Mouse (Mus musculus) lung, postnatal 25 days (tissue): ENCODE measurements around the gene Asxl1.

Experiments
- DNase-seq: peaks from one replicate; pipeline ENCODE4 v3.0.0; 2022; ENCODE audit warnings: low spot score

Asxl1 gene

DNA sequence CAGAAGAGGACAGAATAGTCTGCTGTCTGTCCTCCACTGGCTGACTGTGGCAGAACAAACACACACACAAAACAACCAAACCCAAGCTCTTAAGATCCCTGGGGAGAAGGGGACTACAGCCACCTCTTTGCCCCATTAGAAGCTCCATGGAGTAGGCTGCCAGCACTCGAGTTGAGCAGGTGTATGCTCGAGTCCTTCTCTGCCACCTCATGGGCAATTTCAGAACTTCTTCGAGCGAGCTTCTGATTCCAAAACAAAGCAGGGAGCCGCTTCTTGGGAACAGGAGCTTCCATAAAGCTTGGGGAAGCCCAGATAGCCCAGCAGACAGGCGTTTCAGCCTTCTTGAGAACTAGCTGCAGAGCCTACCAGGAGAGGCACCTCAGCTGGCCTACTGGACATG is 66.9 kb downstream of the Asxl1 start:
- DNase-seq: no peak

DNA sequence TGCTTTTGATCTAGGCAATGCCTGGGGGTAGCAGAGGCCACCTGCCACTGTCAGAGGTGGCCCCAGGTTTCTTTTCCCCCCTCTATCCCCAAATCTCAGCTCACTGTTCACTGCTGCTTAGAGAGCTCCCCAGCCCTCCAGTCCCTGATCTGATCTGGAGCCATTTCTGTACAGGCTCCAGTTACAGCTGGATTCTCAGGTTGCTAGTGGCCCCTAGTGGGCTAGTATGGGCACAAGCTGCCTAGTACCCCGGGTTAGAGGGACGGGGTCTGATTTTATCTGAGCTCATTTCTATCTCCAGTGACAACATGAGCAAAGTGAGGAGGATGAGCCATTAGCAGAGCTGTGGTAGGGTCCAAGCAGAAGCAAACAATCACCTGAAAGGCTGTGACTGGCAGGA is 69.0 kb downstream of the Asxl1 start:
- no peak for DNase-seq

DNA sequence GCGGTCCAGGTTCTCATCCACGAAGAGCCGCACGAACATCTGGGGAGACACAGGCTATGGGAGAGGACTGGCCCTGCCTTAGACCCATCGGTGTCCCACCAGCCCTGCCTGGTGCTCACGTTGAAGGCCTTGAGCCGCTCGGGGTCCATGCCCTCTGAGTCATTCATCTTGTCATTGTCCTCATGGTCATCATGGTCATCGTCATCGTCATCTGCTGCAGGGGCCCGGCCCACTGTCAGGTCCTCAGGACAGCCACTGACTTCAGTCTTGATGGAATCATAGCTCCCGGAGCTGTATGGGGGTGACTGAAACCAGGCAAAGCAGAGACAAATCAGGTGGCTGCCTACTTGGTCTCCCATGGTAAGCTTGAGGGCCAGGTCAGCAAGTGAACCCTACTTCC is 72.2 kb downstream of the Asxl1 start:
- DNase-seq: no peak

DNA sequence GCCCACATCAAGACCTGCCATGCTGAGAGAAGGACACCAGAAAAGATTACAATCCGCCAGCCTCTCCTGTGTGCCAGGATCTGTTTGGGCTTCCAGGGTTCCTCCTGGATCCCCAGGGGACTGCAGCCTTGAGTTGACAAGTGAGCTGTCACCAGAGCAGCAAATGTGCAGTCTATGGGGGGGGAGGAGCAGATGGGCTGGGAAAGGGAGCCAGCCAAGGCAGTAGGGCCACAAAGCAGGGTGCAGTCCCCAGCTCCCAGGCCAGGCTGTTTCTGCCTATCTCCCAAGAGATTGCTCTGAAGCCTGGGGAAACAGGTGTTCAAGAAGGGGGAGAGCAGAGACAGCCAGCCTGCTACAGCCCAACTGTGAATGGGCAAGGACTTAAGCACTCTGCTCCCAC is 72.8 kb downstream of the Asxl1 start:
- no peak for DNase-seq

DNA sequence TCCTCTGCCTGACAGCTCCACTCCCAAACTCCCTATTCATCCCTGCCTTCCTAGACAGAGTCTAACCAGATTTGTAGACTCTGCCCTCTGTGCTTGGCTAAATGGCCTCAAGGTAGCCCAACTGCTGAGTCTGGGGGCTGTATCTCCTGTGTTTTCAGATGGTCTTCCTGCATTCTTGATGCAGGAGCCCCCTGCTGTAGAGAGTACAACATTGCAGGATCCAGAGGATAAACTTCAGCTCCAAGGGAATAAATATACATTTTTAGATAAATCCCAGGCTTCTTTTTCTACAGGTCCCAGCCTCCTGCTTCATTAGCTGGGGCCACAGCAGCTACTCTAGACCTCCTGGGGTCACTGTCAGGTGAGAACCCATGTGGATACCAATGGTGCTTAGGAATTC is 75.6 kb downstream of the Asxl1 start:
- no peak for DNase-seq

DNA sequence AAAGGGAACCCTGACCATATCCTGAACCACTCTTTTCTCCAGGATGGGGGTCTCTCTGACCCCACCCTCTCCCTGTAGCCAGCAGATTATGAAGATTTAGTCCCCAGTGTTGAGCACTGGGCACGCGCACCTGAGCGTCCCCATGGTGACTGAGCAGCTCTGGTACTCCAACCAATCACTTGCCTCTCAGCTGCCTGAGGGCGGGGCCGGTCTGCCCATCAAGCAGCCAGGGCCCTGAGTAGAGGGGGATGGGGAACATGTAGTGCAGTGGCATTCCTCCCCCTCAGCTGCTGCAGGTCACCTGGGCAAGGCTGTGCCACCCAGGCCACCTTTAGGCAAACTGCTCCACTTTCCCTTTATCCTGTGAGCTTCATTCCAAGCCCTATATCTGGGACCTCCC is 76.4 kb downstream of the Asxl1 start:
- DNase-seq: peak; percentile 42

DNA sequence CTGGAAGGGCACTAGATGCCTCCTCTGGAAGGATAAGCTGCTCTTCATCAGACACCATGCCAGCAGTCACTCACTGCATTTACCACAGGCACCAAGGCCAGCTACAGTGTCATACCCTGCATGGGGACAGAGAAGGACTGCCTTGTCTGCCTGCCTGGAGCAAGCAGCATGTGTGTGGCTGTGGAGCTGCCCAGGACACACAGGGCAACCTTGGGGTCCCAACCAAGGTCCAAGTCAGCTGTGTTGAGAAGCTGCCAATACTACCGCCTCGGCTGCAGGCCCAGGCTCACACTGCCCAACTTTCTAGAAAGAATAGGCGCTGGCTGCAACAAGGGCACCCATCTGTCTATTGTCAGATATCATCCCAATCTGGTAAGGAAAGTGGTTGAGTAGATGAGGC is 77.5 kb downstream of the Asxl1 start:
- DNase-seq: no peak

DNA sequence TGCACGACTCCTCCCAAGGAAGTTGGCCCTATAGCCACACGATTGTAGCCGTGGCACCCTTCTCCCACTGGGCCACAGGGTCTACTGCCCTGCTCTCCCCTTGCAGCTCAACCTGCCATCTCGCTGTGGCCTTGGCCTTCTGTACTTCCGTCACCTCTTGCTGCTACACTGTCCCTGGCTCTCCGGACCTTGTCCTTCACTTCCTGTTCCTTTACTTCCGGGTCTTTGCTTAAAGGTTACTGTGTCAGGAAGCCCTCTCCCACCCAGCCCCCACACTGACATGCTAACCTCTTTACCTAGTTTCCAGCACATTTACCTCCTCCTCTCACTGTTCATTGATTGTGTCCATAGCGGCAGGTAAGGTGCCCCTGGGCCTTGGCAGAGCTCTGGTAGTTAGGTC is 78.9 kb downstream of the Asxl1 start:
- no peak for DNase-seq

DNA sequence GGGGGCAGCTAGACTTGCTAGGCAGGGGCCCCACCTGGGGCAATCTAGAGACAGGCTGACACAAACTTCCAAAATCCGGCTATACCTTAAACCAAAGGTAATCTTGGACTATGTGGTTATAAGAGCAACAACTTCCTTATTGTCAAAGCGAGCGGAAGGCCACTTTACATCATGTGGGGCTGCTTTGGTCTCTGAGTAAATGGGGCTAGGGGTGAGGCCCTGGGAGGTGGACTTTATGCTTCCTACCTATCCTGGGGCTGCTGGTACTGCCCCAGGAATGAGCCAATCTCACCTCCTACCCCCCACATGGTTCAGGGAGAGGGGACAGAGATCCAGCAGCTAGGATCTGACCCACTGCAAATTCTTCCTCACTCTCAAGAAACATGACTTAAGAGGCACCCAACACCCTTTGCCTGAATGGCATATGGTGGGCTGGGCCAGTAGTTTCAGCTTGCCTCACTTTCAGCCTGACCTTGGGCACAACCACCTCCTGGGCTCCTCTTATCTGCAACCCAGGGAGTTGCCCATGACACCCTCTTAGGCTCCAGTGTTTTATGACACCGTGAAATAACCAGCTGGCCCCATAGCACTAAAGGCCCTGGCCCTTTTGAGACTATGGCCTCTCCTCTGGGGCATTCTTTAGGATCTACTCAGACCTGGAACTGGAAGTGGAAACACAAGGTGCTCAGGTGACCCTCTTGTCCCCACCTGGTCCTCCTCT is 79.7 kb downstream of the Asxl1 start:
- DNase-seq: no peak

DNA sequence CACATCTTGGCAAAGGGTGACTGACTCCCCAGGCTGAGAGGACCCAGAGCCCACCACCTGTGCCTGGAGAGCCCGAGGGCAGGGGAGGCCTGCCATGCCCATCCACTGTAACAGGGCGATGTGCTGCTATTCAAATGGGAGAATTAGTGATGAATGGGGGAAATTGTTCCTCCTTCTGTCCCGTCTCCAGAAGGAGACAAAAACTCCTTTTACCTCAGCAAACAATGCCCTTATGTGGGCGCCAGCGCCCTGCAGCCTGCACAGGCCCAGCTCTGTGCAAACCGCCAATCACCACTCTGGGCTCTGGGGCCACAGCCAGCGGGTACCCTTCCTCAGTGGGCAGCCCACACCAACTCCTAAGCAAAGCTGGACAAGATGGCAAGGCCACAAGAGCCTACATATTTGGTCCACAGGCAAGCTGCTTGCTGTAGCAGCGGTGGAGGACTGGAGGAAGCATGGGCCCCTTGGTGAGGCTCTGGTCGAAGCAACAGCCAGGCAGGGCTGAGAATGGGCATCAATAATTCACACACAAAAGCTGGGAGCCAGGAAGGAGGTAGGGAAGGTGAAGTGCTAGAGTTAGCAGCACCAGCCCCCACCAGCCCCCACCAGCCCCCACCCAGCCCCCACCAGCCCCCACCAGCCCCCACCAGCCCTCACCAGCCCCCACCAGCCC is 80.5 kb downstream of the Asxl1 start:
- DNase-seq: no peak

DNA sequence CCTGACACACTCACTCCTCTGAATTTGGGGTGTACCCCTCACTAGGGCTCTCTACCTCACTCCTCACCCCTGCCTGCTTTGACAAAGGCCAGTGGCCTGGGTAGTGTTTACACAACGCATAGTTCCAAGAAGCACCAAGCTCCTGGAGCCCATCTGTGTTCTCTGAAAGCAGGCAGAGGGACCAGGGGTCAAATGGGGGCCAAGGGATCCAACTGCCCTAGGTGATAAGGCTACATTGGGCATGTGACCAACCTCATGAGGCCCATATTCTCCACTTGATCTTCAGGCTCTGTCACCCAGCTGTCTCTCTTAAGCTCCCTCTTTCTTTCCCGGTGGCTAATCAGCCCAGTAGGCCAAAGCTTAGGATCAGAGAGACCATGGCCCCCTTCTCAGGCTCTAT is 81.3 kb downstream of the Asxl1 start:
- no peak for DNase-seq

DNA sequence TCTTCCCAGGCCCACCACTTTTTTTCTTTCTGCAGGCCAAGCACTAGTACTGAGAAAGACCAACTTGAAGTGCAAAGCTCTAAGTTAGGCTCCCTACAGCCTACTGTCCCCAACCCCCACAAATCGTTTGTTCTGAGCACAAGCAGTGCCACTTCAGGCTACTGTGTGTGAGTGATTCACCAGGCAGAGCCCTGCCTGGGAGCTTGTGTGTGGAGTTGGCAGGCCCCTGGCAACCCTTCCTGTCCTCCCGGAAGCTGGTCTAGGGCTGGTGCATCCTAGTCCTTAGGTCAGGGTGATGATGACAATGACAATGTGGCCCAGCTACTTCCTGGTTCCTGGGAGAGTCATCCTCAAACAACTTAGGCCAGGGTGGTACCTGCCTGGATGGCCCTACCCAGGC is 82.9 kb downstream of the Asxl1 start:
- peak; percentile 64 for DNase-seq

DNA sequence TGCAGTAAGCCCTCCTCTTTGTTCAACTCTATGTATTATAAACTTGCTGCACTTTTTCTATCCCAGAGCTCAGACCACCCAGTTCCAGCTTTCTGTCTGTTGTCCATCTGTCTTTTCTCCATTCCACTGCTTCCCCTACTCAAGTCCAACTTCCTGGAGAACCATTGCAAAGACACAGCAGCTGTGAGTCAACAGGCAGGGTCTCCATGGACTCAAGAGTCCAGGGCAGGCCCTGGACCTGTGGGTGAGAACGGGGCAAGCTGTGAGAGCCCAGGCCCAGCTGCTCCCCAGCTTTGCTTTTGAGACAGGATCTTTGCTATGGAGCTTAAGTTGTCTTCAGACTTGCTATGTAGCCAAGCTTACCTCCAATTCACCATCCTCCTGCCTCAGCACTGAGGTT is 84.9 kb downstream of the Asxl1 start:
- DNase-seq: no peak

DNA sequence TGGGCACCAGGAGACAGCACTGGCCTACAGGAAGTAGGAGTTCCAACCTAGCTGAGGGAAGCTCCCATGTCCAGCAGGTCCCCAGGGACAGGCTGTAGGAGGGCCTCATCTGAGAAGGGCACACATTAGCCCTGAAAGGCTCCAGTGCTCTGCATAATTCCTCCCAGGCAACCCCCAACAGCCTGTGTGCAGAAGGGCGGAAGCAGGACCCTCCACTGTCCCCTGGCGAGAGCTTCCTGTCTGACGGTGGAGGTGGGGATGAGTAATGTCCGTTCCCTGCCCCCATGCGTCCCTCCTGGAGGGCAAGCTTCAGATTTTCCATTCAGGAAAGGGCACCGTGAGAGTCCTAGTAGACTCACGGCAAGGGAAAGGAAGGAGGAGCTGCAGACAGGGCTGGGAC is 86.9 kb downstream of the Asxl1 start:
- no peak for DNase-seq

DNA sequence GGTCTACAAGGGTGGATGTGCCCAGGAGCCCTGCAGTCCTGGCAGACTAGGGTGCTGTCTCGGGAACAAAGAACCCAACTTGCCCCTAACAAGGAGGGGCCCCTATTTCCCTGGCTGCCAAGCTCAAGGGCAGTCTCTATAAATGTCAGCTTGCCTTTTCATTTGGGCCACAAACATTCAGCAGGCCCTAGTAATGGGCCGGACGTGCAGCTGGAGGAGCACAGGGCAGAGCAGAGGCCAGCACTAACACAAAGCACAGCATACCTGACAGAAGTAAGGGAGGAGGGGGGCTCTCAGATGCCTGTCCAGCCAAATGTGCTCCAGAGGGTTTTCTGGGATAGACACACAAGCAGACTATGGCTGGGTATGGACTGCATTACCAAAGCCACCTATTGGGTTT is 88.2 kb downstream of the Asxl1 start:
- no peak for DNase-seq

DNA sequence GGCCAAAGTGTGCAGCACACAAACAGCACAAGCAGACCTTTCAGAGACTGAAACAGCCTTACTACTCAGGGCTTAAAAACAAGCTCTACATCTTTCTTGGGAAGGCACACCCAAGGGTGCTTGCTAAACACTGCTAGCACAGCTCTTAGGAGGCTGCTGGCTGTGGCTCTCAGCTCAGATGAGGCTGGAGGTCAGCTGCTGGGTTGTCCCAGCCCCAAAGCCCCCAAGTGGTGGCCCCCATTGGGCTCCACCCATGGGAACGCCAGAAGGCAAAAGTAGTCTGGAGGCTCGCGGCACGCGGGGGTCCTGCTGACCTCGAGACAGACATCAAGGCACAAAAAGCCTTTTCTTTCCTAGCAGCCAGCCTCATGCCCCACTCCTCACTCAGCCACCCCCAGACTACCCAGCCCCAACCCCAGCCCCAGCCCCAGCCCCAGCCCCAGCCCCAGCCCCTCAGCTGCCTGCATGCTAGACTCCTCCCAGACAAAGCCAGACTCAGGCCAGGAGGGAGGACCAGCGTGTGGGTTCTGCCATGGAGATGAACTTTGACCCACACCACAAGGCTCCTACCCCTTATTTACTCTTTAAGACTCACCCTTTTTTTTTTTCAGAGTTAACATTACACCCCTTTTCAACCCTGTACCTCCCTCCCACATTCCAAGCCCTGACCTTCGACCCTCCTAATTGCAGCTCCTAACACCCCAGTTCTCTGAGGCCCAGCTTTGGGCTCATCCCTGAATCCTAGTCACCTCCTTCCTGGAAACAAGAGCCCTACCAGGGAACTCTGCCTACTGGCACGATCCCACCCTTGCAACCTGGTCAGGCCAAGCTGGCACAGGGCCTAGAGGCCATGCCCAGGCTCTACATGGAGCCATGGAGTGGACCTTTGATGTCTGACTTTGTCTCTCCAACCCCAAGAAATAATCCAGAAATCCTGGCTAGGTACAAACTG is 89.5 kb downstream of the Asxl1 start:
- DNase-seq: no peak

DNA sequence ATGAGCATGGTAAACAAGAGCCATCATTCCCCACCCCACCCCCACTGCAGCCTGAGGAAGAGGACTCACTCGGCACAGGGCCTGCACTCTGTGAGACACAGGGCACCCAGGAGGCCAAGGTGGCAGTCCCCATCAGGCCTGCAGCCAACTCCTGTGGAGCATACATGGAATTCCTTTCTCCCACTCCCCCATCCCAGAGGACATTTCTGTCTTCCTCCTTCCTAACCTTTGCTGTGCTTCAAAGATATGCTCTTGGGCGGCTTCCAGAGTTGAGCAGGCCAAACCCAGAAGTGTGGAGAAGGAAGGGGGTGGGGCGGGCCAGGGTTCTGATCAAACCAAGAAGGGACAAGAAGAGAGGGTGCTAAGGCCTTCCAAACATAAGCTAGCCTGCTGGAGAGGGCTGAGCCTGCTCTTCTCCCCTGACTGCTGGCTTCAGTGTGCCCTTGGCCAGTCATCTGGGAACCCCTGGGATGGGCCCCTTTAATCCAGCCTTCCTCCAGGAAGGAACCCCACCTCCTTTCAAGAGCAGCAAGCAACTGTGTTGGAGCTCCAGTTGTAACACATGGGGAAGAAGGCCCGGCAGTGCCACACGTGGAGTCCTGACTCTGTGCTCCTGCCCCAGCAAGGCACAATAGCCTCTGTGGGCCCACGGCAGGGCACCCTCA is 91.1 kb downstream of the Asxl1 start:
- DNase-seq: peak; percentile 72

DNA sequence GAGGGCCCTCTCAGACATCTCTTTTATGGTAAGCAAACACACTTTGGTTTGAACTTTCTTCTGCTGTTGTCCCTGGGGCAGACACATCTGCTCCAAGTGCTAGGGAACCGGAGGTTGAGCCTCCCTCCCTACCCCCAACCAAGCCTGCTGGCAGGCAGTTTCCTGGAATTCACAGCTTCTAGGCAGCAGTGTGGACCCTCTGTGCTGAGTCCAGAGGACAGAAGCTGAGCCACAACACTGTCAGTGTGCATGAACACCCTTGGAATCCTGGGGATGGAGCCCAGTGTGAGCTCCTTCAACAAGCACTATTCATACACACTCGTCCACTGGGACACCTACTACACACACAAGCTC is 91.7 kb downstream of the Asxl1 start:
- DNase-seq: no peak

DNA sequence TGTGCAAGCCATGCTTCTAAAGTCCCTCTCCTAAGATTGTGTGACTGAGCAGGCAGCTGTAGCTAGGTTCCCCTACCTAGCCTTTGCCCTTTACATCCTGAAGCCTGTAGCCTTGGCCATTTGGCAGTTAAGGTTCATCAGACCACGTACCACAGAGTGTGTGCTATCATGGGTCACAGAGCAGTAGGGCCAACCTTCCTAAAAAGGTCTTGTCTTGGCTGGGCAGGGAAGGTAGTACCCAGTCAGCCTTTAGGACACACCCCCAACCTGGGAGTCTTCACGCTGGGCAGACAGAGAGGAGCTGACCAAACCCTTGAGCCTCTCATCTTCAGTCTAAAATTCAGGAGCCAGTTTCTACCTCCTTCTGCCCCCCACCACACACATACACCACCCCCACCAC is 95.1 kb downstream of the Asxl1 start:
- no peak for DNase-seq

DNA sequence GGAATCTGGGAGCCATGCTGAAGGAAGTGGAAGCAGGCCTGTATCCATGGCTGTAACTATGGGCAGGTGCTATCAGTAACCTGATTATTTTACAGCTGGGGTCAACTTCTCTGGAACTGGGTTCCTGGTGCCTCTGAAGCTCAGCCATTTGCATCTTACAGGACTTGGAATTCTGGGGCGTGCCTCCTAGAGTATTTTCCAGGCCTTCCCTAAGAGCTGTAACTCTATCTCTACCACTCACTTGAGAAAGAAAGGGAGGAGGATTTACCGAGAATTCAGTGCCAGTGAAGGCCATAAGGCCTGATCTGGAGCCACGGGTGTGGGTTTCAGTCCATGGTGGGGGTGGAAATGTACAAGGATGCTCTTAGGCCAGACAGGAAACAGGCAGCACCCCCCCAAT is 95.6 kb downstream of the Asxl1 start:
- no peak for DNase-seq

DNA sequence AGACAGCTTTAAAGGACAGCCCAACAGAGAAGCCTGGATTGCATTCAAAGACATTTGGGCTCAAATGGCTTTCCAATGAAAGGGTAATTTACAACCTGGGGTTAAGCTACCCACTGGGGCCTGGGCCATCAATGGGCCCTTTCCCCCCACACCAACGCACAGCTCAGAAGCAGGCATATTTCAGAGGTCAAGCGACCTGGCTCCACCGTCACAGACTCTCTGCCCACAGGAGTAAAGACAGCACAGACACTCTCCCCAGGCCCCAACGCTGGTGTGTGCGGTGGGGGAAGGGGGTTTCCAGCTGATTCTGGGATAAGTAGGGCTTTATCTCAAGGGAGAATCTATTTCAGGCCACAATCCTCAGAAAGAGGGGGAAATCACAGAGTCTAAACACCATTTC is 97.1 kb downstream of the Asxl1 start:
- DNase-seq: no peak

DNA sequence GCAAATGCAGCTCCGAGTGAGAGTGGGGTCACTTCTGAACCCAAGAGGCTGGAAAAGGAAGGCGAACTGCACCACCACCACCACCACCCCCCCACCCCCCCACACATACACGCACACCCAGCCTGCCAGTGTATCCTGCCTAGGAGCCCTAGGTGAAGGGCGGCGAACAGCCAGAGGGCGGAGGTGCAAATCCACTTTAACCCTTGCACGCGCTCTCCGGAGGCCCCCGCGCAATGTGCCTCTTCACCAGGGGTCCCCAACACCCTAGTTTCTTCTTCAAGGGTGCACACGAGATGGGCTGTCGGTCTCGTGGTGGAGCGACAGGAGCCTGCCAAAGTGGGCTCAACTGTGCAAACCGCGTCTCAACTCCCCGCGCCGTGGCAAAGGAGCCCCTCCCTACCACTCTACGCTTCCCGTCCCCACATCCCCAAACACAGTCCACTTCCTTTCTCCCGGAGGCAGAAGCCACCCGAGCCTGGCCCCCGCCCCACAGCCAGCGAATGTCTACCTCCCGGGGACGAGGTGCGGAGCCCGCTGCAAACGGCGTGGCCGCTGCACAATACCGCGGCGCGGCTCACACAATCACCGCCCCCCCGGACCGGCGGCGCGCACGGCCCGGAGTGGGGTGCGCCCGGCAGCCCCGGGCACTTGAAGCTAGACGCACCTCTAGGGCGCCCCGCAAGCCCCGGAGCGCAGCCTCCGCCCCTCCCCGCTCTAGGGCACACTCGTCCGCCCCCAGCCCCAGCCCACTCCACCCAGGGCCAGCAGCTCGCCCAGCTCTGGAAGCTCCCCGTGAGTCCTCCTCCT is 98.0 kb downstream of the Asxl1 start:
- DNase-seq: no peak
